33 mouse cellular contexts compared by ENCODE assay signal in genomic region chr13:55784268-55784667, GRCm38 (mm10). TPM values are rescaled to one million over a fixed set of nuclear protein-coding genes. Genes with fewer than 3 reads are reported as not detected.
"Had no signal": no experiment of that assay in that cellular context is flagged by ENCODE, and none has a peak within 500 bp of the region (broad histone marks: within the 10 kb centered on the region; RNA-seq: fewer than 3 reads in every experiment).

TSS of gene Catsper3 (plus strand) at chr13:55784568.

- DNase-seq: left cerebral cortex, postnatal 4 days; liver; liver, embryonic 13.5 days; liver, postnatal 0 days; lung, adult 18-20 months; lung, adult 2 months; lung, embryonic 14.5 days; lung, postnatal 10 days; lung, postnatal 14 days; lung, postnatal 36 days; lung, postnatal 4 days; midbrain, embryonic 14.5 days had no signal

- H3K27ac ChIP-seq: left cerebral cortex, adult 2 months; limb, embryonic 10.5 days; limb, embryonic 12.5 days; limb, embryonic 13.5 days; limb, embryonic 15.5 days; liver, embryonic 12.5 days; liver, embryonic 13.5 days; liver, embryonic 14.5 days; liver, embryonic 15.5 days; lung, embryonic 15.5 days; macrophage; midbrain, embryonic 10.5 days; midbrain, embryonic 12.5 days; midbrain, embryonic 13.5 days; midbrain, embryonic 15.5 days had no signal

- H3K27me3 ChIP-seq: limb, embryonic 12.5 days; limb, embryonic 13.5 days; limb, embryonic 15.5 days; liver, embryonic 12.5 days; liver, embryonic 13.5 days; liver, embryonic 15.5 days; lung, embryonic 15.5 days; megakaryocyte, embryonic 14.5 days; midbrain, embryonic 12.5 days; midbrain, embryonic 13.5 days; midbrain, embryonic 15.5 days had no signal

- H3K4me1 ChIP-seq: limb, embryonic 10.5 days; limb, embryonic 12.5 days; limb, embryonic 13.5 days; limb, embryonic 15.5 days; liver, embryonic 12.5 days; liver, embryonic 13.5 days; liver, embryonic 15.5 days; lung, embryonic 15.5 days; megakaryocyte, embryonic 14.5 days; midbrain, embryonic 10.5 days; midbrain, embryonic 12.5 days; midbrain, embryonic 13.5 days; midbrain, embryonic 15.5 days had no signal

- H3K4me3 ChIP-seq: left cerebral cortex, adult 2 months; limb, embryonic 10.5 days; limb, embryonic 12.5 days; limb, embryonic 13.5 days; limb, embryonic 15.5 days; liver, embryonic 12.5 days; liver, embryonic 13.5 days; liver, embryonic 15.5 days; lung, embryonic 15.5 days; megakaryocyte, embryonic 14.5 days; midbrain, embryonic 10.5 days; midbrain, embryonic 12.5 days; midbrain, embryonic 13.5 days; midbrain, embryonic 15.5 days; myocyte had no signal

- H3K36me3 ChIP-seq: limb, embryonic 10.5 days; limb, embryonic 12.5 days; limb, embryonic 13.5 days; limb, embryonic 15.5 days; liver, embryonic 12.5 days; liver, embryonic 13.5 days; liver, embryonic 15.5 days; lung, embryonic 15.5 days; midbrain, embryonic 10.5 days; midbrain, embryonic 12.5 days; midbrain, embryonic 13.5 days; midbrain, embryonic 15.5 days had no signal

RNA-seq across cellular contexts. Expression of gene Catsper3, which starts in this region (rescaled TPM):
- polyA plus RNA-seq: limb, embryonic 13.5 days; liver, adult 2 months; liver, embryonic 11.5 days; liver, embryonic 12.5 days; liver, embryonic 13.5 days; liver, embryonic 15.5 days; liver, embryonic 16.5 days; lung, embryonic 15.5 days; lung, embryonic 16.5 days; macrophage; midbrain, embryonic 10.5 days; midbrain, embryonic 11.5 days; midbrain, embryonic 14.5 days had no signal
